Mouse (Mus musculus) brain, embryonic 18.5 days (tissue): ENCODE data around the gene 3100002H09Rik.

Experiments used
- DNase-seq: peaks from one replicate; pipeline ENCODE4 v3.0.0-alpha.2; 2012; ENCODE audit warnings: low read depth, low spot score

3100002H09Rik gene

DNA sequence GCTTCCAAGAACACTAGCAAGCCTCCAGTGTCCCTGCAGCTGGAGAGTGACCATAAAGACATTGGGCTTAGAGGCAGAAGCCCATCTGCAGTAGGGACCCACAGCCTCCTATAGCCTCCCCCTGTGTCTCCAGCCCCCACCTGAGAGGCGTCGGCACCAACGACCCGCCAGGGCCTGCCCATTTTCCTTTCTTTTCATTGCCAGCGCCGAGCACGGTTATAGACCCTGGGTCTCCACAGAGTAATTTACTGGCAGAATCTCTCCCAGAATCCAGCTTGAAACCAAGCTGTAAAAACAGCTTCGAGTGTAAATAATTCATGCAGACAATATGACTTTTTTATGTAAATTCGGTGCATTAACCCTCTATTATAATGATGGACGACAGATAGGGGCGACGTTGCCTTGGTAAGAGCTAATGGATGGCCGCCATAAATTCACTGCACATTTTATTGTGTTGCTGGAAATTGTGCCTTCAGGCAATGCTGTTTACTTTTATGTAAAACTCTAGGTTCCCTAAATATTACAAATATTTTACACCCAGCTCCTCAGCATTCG lies 4.9 kb upstream of the 3100002H09Rik start:
- no peak for DNase-seq

- DNase-seq, result no peak
These were observed 3.6 kb upstream of the 3100002H09Rik start for GRCm38 (mm10) chr4:124614189-124614588.

DNA sequence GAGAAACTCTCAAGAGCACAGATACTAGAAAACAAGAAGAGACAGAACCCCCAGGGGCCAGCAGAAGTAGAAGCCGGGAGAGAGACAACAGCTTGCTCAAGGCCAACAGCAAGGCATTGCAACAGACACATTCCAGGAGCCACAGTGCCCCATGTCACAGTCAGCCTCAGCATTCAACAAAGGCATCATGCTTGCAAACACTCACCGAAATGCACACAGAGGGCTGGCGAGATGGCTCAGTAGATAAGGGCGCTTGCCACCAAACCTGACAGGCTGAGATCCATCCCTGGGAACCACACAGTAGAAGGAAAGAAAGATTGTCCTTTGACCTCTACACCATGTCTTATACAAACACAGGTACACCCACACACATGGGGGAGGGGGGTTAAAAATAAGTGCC lies 1.2 kb upstream of the 3100002H09Rik start:
- no peak for DNase-seq

- DNase-seq, result no peak
These were observed 537 bp downstream of the 3100002H09Rik start for GRCm38 (mm10) chr4:124610066-124610465.

- no peak for DNase-seq
These were observed 3.4 kb downstream of the 3100002H09Rik start for GRCm38 (mm10) chr4:124607166-124607565.

DNA sequence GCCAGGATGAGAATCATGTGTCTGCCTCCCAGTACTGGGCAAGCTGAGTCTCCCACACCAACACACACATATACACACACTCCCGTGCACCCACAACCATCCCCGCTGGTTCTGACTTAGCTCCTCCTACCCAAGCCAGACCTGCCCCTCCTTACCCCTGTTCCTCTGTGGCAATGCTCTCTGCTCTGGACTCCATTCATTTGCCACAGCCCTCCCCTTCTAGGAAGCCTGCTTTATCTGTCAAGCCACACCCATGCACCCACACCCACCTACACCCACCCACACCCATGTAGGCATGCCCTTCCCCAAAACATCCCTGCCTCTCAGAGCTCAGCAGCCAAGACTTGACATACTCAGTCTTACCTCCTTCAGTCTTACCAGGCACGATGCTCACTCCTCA lies 4.4 kb downstream of the 3100002H09Rik start:
- no peak for DNase-seq

- DNase-seq, result no peak
These were observed 5.3 kb downstream of the 3100002H09Rik start for GRCm38 (mm10) chr4:124605255-124605654.

DNA sequence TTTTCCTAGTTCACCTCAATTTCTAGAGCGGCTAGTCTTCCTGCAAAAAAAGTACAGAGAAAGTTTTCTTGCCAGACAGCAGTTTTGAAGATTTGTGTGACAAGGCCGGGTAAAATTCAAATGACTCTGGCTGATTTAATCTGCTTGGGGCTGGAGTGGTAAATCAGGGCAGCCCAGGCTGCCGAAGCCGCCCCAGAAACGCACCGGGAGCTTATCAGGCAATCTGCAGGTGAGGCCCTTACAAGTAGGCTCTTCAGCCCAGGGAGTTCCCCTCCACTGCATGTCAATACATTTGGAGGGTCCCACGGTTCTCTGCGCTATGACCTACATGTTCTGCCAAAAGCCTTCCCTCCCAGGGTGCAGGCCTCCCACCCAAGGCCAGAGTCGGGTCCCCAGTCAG lies 6.9 kb downstream of the 3100002H09Rik start:
- DNase-seq, result no peak

DNA sequence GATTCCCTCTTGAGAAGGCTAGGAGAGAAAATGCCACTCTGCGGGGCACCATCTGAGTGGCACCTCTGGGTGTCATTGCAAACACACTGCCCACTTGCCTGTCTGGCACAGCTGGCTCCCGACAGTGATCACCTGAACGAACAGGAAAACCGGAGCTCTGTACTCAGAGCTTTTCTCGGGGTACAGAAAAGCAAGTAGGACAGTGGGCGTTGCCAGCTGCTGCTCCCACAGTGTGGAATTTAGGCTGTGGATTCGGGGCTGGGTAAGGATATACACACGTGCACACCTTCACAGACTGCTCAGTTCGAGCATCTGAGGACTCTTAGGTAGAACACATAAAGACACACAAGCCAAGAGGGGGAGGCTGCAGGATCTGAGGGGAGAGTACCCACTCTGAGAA lies 14.7 kb downstream of the 3100002H09Rik start:
- no peak for DNase-seq

DNA sequence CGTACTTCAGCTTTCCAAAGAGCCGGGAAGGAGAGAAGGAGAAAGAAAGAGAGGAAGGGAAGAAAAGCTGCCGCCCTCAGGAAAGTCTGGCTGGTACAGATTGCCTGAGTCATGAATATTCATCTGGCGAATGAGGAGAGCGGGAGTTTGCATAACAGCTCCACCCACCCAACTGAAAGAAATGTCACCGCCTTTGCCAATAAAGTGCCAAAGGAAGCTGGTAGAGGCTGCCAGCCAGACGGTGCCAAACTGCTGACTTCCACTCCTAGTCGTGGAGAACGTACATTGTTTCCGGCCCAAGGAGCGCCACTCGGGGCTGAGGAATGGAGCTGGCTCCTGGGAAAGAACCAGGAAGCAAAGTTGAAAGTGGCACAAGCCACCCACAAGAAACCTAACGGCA lies 15.7 kb downstream of the 3100002H09Rik start:
- DNase-seq, result peak; percentile 85

DNA sequence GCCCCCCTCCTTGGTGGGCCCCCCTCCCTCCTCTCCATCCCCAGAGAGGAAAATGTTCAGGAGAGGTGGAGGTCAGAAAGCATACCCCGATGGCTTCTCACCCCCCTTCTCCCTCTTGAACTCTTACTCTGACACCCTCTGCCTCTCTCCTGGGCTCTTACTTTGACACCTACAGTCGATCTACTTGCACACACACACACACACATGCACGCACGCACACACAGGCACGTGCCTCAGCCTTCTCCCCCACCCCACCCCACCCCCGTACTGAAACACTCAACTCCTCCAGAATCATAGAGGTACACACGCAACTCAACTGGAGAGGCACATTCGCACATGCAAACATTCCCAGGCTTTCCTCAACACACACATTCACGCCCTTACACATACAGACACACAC lies 16.9 kb downstream of the 3100002H09Rik start:
- DNase-seq, result no peak

DNA sequence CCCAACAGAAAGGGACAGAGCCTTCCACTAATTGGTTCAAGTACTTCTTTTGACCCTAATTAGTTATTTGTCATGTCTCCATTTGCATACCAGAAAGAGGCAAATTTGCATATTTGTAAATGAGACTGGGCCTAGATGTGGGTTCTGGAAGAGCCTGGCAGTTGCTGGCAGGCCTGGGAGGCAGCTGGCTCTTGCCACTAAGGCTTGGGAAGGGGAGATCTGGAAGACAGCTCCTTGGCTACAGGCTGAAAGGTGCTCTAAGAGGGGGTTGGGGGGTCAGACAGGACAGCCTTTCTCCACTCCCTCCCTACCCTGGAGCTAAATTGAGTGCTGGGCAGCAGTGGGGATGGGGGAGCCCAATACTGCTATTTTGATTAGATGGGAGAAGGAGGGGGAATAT lies 17.4 kb downstream of the 3100002H09Rik start:
- no peak for DNase-seq

DNA sequence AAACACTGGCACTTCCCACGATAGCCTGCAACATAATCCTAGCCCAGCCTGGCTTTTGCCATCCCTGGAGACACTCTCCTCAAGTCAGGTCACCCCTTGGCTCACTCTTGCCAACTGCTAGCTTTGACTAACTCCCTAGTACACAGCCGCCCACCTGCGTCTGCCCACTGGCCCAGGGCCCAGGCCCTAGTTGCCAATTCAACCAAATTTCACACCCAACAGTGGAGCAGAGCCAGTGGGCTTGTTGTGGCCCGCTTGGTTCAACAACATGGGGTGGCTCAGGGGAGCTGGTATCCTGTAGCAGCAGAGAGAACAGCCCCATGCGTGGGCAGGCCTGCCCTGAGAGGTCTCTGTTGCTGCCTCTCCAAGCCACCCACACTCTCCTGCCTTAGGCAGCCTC lies 18.4 kb downstream of the 3100002H09Rik start:
- no peak for DNase-seq

DNA sequence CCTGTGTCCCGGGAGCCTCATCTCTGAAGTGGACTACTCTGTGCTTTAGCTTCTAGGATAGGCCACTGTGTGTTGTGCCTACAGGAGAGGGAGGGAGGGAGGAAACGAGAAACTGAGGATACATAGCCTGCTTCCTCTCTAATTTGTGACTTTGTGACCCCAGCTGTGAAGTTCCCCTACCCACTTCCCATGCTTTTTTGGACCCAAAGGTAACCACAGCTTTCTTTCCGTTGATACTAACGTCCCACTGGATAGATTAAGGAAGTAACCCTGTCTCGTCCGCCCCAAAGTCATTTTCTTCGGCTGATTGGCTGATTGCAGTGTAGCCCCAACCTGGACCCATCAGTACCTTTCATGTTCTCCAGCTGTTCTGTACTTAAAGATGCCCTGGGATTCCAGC lies 29.9 kb downstream of the 3100002H09Rik start:
- DNase-seq, result no peak

DNA sequence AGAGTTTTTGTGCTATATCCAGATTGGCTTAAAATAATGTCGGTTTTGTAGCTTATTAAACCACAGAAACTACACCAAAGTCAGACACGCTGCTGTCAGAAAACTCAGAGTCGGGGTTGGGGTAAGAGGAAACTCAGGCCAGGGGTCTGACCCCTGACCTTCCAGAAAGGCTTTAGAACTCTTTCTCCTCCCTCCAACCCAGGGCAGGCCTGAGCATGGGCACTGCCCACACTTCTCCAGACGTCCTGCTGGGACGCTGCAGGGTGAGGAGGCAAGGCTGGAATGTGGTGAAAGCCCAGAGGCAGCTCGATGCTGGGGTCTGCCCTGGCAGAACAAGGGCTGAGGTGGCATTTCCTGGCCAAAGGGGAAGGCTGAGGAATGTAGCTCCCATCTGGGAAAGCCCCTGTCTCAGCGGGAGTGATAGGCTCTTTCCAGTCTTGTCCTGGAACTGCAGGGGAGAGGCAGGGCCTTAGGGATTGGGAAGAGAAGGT lies 34.6 kb downstream of the 3100002H09Rik start:
- no peak for DNase-seq

- DNase-seq, result peak; percentile 71
These were observed 35.2 kb downstream of the 3100002H09Rik start for GRCm38 (mm10) chr4:124575269-124575954.

DNA sequence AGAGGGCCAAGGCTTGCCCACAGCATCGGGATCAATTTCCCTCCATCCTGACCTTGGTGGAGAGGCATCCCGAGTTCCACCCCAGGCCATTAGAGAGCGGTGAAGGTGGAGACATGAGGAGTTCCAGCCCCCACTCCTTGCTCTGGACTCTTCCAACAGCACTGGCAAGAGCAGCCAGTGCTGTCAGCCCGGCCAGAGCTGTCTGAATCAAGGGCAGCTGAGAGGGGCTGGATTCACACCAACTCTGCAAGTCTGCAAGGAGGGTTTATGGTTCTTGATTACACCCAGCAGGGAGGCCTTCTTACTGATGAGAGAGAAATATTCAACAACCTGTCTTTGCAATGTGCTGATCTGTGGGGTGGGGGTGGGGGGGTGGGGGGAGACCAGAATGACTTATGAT lies 37.0 kb downstream of the 3100002H09Rik start:
- no peak for DNase-seq

- DNase-seq, result no peak
These were observed 39.6 kb downstream of the 3100002H09Rik start for GRCm38 (mm10) chr4:124570977-124571376.

- no peak for DNase-seq
These were observed 40.9 kb downstream of the 3100002H09Rik start for GRCm38 (mm10) chr4:124569661-124570060.

DNA sequence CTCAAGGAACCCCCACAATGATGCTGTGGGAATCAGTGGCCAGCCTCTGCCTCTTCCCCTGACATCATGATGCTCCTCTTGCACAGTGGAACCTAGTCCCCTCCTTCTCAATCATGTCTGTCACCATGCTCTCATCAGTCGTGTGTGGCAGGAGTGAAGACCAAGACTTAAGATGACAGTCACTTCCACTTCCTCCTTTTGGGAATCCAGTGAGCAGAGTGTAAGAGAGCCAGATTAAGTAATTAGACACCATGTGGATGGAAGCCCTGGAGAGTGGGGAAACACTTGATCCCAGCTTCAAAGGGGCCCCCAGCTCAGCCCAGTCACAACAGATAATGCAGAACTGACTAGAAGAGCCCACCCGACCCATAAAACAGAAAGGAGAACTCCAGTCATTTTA lies 47.2 kb downstream of the 3100002H09Rik start:
- no peak for DNase-seq

DNA sequence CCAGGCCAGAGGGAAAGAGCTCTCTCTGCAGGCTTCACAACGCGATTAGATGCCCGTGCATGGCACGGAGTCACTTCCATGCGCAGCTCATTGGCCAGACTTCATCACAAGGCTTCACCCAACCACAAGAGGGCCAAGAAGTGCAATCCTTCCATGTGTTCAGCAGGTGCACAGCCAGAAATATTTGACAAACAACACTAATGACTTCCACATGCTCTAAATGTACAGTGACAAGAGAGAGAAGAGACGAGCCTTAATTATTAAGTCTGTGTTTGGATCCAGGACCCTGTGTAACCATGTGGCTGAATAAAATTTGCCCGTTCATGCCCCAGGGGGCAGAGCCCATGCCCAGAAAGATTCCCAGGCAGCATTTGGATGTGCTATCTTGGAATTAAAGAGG lies 47.9 kb downstream of the 3100002H09Rik start:
- DNase-seq, result peak; percentile 34
